Mouse (Mus musculus): ENCODE results near the gene Sh3glb1. TPM values are rescaled to one million over a fixed set of nuclear protein-coding genes. Genes with fewer than 3 reads are reported as not detected.
"Not testable (repeated sequence)": the region's sequence is repeated elsewhere in the genome, so short reads cannot be mapped to it uniquely, and the experiment has no call there.

Sh3glb1 gene
- 100 to 1,000 TPM; 276 to 331 TPM for total RNA-seq (2021)
- long read RNA-seq, experiment 1, transcript Sh3glb1-201 (9 exons, 3,961 nt), result major isoform, 197 of 297 reads
- long read RNA-seq, experiment 1, transcript Sh3glb1-204 (10 exons, 2,584 nt), result minor isoform, 56 of 297 reads
- long read RNA-seq, experiment 1, partial matches to known transcripts, result 8 of 297 reads
- long read RNA-seq, experiment 1, other reads (novel, unspliced or antisense), result 36 of 297 reads
- long read RNA-seq, experiment 2, transcript Sh3glb1-204 (10 exons, 2,584 nt), result minor isoform, 44 of 328 reads
- long read RNA-seq, experiment 2, transcript Sh3glb1-201 (9 exons, 3,961 nt), result major isoform, 248 of 328 reads
- long read RNA-seq, experiment 2, partial matches to known transcripts, result 8 of 328 reads
- long read RNA-seq, experiment 2, other reads (novel, unspliced or antisense), result 28 of 328 reads

GRCm38 (mm10) chr3:144719901-144720747 is at the start of gene Sh3glb1:
Gene Sh3glb1, minus strand, starts transcription at chr3:144720335.
- peak; percentile 97 for DNase-seq (ENCODE audit: low spot score in 2 of 2)

- no peak for DNase-seq (ENCODE audit: low spot score in 2 of 2)
Measured at GRCm38 (mm10) chr3:144765161-144765560, 45.0 kb upstream of the Sh3glb1 start.

- DNase-seq (ENCODE audit: low spot score in 2 of 2), result no peak
Measured at GRCm38 (mm10) chr3:144761454-144761853, 41.3 kb upstream of the Sh3glb1 start.

GRCm38 (mm10) chr3:144760592-144761309 is 40.6 kb upstream of the Sh3glb1 start, which contains the start of gene Clca3a1:
Gene Clca3a1, minus strand, starts transcription at chr3:144760977.
- DNase-seq (ENCODE audit: low spot score in 2 of 2), result no peak

GRCm38 (mm10) chr3:144759719-144760118 is 39.6 kb upstream of the Sh3glb1 start:
- DNase-seq (ENCODE audit: low spot score in 2 of 2), result no peak

- DNase-seq (ENCODE audit: low spot score in 2 of 2), result not testable (repeated sequence)
Measured at GRCm38 (mm10) chr3:144756103-144756502, 36.0 kb upstream of the Sh3glb1 start.

GRCm38 (mm10) chr3:144753120-144753519 is 33.0 kb upstream of the Sh3glb1 start:
- no peak for DNase-seq (ENCODE audit: low spot score in 2 of 2)

GRCm38 (mm10) chr3:144749062-144749963 is 29.2 kb upstream of the Sh3glb1 start:
- not testable (repeated sequence) for DNase-seq (ENCODE audit: low spot score in 2 of 2)

GRCm38 (mm10) chr3:144747706-144748105 is 27.6 kb upstream of the Sh3glb1 start:
- not testable (repeated sequence) for DNase-seq (ENCODE audit: low spot score in 2 of 2)

- not testable (repeated sequence) for DNase-seq (ENCODE audit: low spot score in 2 of 2)
Measured at GRCm38 (mm10) chr3:144738396-144738795, 18.3 kb upstream of the Sh3glb1 start.

- peak in 1 of 2 experiments; percentile 44 for DNase-seq (ENCODE audit: low spot score in 2 of 2)
Measured at GRCm38 (mm10) chr3:144736831-144737230, 16.7 kb upstream of the Sh3glb1 start.

GRCm38 (mm10) chr3:144723455-144723854 is 3.3 kb upstream of the Sh3glb1 start:
- DNase-seq (ENCODE audit: low spot score in 2 of 2), result no peak

- not testable (repeated sequence) for DNase-seq (ENCODE audit: low spot score in 2 of 2)
Measured at GRCm38 (mm10) chr3:144722566-144722965, 2.4 kb upstream of the Sh3glb1 start.

GRCm38 (mm10) chr3:144721860-144722256 is 1.7 kb upstream of the Sh3glb1 start:
- DNase-seq (ENCODE audit: low spot score in 2 of 2), result no peak

GRCm38 (mm10) chr3:144721077-144721859 is 1.1 kb upstream of the Sh3glb1 start:
- DNase-seq (ENCODE audit: low spot score in 2 of 2), result no peak

- peak; percentile 47 to 69 for DNase-seq (ENCODE audit: low spot score in 2 of 2)
Measured at GRCm38 (mm10) chr3:144719088-144719900, 841 bp downstream of the Sh3glb1 start.

GRCm38 (mm10) chr3:144718706-144719087 is 1.4 kb downstream of the Sh3glb1 start:
- no peak for DNase-seq (ENCODE audit: low spot score in 2 of 2)

GRCm38 (mm10) chr3:144717835-144718234 is 2.3 kb downstream of the Sh3glb1 start:
- DNase-seq (ENCODE audit: low spot score in 2 of 2), result no peak
